In the genomic region with DNA sequence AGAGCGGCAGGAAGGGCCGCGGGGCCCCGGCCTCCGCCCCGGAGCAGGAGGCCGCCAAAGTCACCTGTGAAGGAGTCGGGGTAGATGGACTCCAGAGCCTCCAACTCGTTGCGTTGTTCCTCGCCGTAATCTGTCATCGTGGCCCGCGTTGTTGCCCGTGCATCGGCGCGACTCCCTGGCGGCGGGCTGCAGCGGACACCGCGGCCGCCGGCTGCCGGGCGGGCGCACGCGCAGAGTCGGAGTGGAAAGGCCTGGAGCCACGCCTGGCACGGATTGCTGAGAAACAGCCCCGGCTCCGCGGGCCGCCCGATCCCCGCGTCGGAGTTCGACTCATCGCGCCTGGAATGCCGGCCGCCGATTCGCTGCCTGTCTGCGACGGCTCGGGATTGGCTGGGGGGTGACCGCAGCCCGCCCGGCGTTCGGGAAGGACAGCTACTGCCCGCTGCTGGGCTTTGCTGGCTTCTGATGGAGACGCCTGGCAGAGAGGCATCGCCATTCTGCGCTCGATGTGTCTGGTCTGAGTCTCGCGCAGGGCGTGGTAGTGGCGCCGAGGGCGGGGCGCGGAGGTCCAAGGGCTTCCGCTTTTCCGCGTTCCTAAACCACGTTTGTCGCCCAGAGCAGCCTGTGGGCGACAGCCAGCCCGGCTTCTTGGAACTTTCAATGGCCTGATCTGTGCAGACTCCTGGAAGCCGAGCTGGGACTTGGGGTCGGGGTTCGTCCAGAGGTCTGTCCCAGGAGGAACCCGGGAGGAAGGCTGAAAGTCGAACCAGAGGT, we compare ENCODE assay signal across 8 mouse cellular contexts. TPM values are rescaled to one million over a fixed set of nuclear protein-coding genes. Genes with fewer than 3 reads are reported as not detected.
DNase-seq lines count a peak whose midpoint lies in the region; ATAC-seq and TF ChIP-seq lines count a peak whose summit lies in the region.

A gene (minus strand): TSS at position 323 of the 774 bp plus-strand sequence.

- TF ChIP-seq EP300 in liver, embryonic 14.5 days (IDR thresholded peaks at IDR 0.05; ENCODE audit: low read depth) = no peak
- TF ChIP-seq EP300 in stomach, postnatal 0 days (optimal IDR thresholded peaks at IDR 0.05) = no peak

- H3K9me3 ChIP-seq in forebrain, embryonic 10.5 days = no peaks in the 10 kb centered on the region
- H3K9me3 ChIP-seq in heart, embryonic 15.5 days (replicated peaks) = no peaks in the 10 kb centered on the region
- no peaks in the 10 kb centered on the region for H3K9me3 ChIP-seq in liver, embryonic 14.5 days (ENCODE audit: control insufficient read depth, low read length)
- H3K9me3 ChIP-seq in neural tube, embryonic 11.5 days (ENCODE audit: control insufficient read depth, low read length) = no peaks in the 10 kb centered on the region
- no peaks in the 10 kb centered on the region for H3K9me3 ChIP-seq in stomach, postnatal 0 days (ENCODE audit: control insufficient read depth, low read length)

- H3K27ac ChIP-seq in forebrain, embryonic 10.5 days = peak within 1 kb of the TSS; percentile 94
- peak within 1 kb of the TSS; percentile 98 for H3K27ac ChIP-seq in heart, embryonic 15.5 days
- peak within 1 kb of the TSS; percentile 89 for H3K27ac ChIP-seq in liver, embryonic 14.5 days
- peak within 1 kb of the TSS; percentile 82 for H3K27ac ChIP-seq in neural tube, embryonic 11.5 days (ENCODE audit: low read depth, low read length)
- peak within 1 kb of the TSS; percentile 94 for H3K27ac ChIP-seq in stomach, postnatal 0 days (replicated peaks)

- peak; percentile 51 for TF ChIP-seq CTCF in liver, embryonic 14.5 days (IDR thresholded peaks at IDR 0.05; ENCODE audit: low read depth)
- peak; percentile 54 for TF ChIP-seq CTCF in stomach, postnatal 0 days (IDR thresholded peaks at IDR 0.05; ENCODE audit: low read depth)

- peaks cover 24% of the 10 kb centered on the region for H3K4me1 ChIP-seq in forebrain, embryonic 10.5 days
- peaks cover 20% of the 10 kb centered on the region for H3K4me1 ChIP-seq in heart, embryonic 15.5 days (replicated peaks)
- peaks cover 9 to 19% of the 10 kb centered on the region in 2 experiments for H3K4me1 ChIP-seq in liver, embryonic 14.5 days (replicated peaks; ENCODE audit: control insufficient read depth in 2 of 2, insufficient read depth in 2 of 2, low read length in 1 of 2)
- peaks cover 8% of the 10 kb centered on the region for H3K4me1 ChIP-seq in neural tube, embryonic 11.5 days (ENCODE audit: control insufficient read depth, insufficient read depth, low read length)
- H3K4me1 ChIP-seq in stomach, postnatal 0 days (replicated peaks; ENCODE audit: control insufficient read depth, insufficient read depth) = 0 out of 2 replicates have a peak, but pooled peaks cover 2% of the 10 kb centered on the region

- no peaks in the 10 kb centered on the region for H3K27me3 ChIP-seq in forebrain, embryonic 10.5 days (ENCODE audit: poor library complexity, severe bottlenecking)
- no peaks in the 10 kb centered on the region for H3K27me3 ChIP-seq in heart, embryonic 15.5 days
- no peaks in the 10 kb centered on the region for H3K27me3 ChIP-seq in liver, embryonic 14.5 days (ENCODE audit: control insufficient read depth, insufficient read depth, low read length)
- H3K27me3 ChIP-seq in neural tube, embryonic 11.5 days (ENCODE audit: control insufficient read depth, insufficient read depth, low read length) = no peaks in the 10 kb centered on the region
- H3K27me3 ChIP-seq in stomach, postnatal 0 days (ENCODE audit: control insufficient read depth, insufficient read depth, low read length) = no peaks in the 10 kb centered on the region

- peak within 1 kb of the TSS; percentile 89 for H3K9ac ChIP-seq in heart, embryonic 15.5 days
- peak within 1 kb of the TSS; percentile 77 for H3K9ac ChIP-seq in liver, embryonic 14.5 days (replicated peaks)
- peak within 1 kb of the TSS; percentile 82 for H3K9ac ChIP-seq in neural tube, embryonic 11.5 days (ENCODE audit: low read length)
- peak within 1 kb of the TSS; percentile 79 for H3K9ac ChIP-seq in stomach, postnatal 0 days (ENCODE audit: low read length)

- under 1% methylated on average over 82 of the region's 82 CpGs for WGBS in forebrain, embryonic 10.5 days
- under 1% methylated on average over 82 of the region's 82 CpGs for WGBS in heart, embryonic 15.5 days
- under 1% methylated on average over 82 of the region's 82 CpGs for WGBS in liver, embryonic 14.5 days (ENCODE audit: insufficient replicate concordance)
- under 1% methylated on average over 79 of the region's 82 CpGs for WGBS in neural tube, embryonic 11.5 days
- under 1% methylated on average over 78 of the region's 82 CpGs for WGBS in stomach, postnatal 0 days

- H3K4me2 ChIP-seq in heart, embryonic 15.5 days = peak within 1 kb of the TSS; percentile 83
- peak within 1 kb of the TSS; percentile 86 for H3K4me2 ChIP-seq in liver, embryonic 14.5 days (ENCODE audit: low read depth)
- H3K4me2 ChIP-seq in neural tube, embryonic 11.5 days (ENCODE audit: low read depth) = peak within 1 kb of the TSS; percentile 31
- peak within 1 kb of the TSS; percentile 82 for H3K4me2 ChIP-seq in stomach, postnatal 0 days (replicated peaks; ENCODE audit: low read depth)

- peaks cover 12% of the 10 kb centered on the region; the same call in 1 of the 2 replicates for H3K36me3 ChIP-seq in forebrain, embryonic 10.5 days (replicated peaks)
- H3K36me3 ChIP-seq in heart, embryonic 15.5 days = no peaks in the 10 kb centered on the region
- H3K36me3 ChIP-seq in liver, embryonic 14.5 days (replicated peaks; ENCODE audit: control insufficient read depth, insufficient read depth, low read depth) = no peaks in the 10 kb centered on the region; the same call in 1 of the 2 replicates
- H3K36me3 ChIP-seq in neural tube, embryonic 11.5 days (ENCODE audit: control insufficient read depth, insufficient read depth, low read length) = no peaks in the 10 kb centered on the region
- no peaks in the 10 kb centered on the region for H3K36me3 ChIP-seq in stomach, postnatal 0 days (ENCODE audit: control insufficient read depth, insufficient read depth, low read length)

- H3K4me3 ChIP-seq in forebrain, embryonic 10.5 days = peak within 1 kb of the TSS; percentile 93
- H3K4me3 ChIP-seq in heart, embryonic 15.5 days = peak within 1 kb of the TSS; percentile 90
- peak within 1 kb of the TSS; percentile 80 to 87 for H3K4me3 ChIP-seq in liver, embryonic 14.5 days (ENCODE audit: insufficient read depth in 1 of 2, low read depth in 2 of 2, low read length in 2 of 2)
- peak within 1 kb of the TSS; percentile 76 for H3K4me3 ChIP-seq in neural tube, embryonic 11.5 days (ENCODE audit: low read depth, low read length)
- peak within 1 kb of the TSS; percentile 84 for H3K4me3 ChIP-seq in stomach, postnatal 0 days (ENCODE audit: low read depth, low read length)

- DNase-seq in CD8-positive naive resting alpha-beta T cell, adult 2 months (ENCODE audit: low read depth in 2 of 2, low spot score in 2 of 2) = peak; percentile 95
- peak; percentile 84 for DNase-seq in c-Kit-positive CD71-negative TER-119-negative erythroid progenitor cells, embryonic 14.5 days (ENCODE audit: low read depth)
- peak; percentile 98 for DNase-seq in forebrain, embryonic 10.5 days (ENCODE audit: extremely low spot score, low spot score)
- DNase-seq in kidney, postnatal 25 days = peak; percentile 97 to 99
- DNase-seq in liver, embryonic 14.5 days (ENCODE audit: low read depth in 3 of 3, low spot score in 3 of 3) = peak; percentile 91 to 92 (median 91)
- peak; percentile 98 for DNase-seq in neural tube, embryonic 11.5 days (ENCODE audit: low spot score)
- peak; percentile 99 for DNase-seq in stomach, postnatal 0 days (ENCODE audit: low spot score)

- ATAC-seq in heart, embryonic 15.5 days (replicated peaks; ENCODE audit: insufficient number of reproducible peaks, insufficient read depth, low FRiP score, low read depth) = peak; percentile 99
- ATAC-seq in liver, embryonic 14.5 days (ENCODE audit: insufficient read depth) = peak; percentile 98
- ATAC-seq in neural tube, embryonic 11.5 days (ENCODE audit: insufficient read depth, low FRiP score, low TSS enrichment) = peak; percentile 100
- peak; percentile 100 for ATAC-seq in stomach, postnatal 0 days (ENCODE audit: low FRiP score, low TSS enrichment)

RNA-seq across cellular contexts. Expression of the gene that starts here (rescaled TPM):
- polyA plus RNA-seq in forebrain, embryonic 10.5 days (2016; fragmentation: Nextera tagmentation; extraction: Ambion mirVana) = 143 and 155 TPM in 2 replicates
- 79.4 and 100 TPM in 2 replicates for polyA plus RNA-seq in heart, embryonic 15.5 days (2015; fragmentation: Nextera tagmentation; extraction: Ambion mirVana)
- polyA plus RNA-seq in liver, embryonic 14.5 days (2012; rRNA removed) = 15.7 and 30.7 TPM in 2 replicates
- 47.6 and 49.6 TPM in 2 replicates for polyA plus RNA-seq in liver, embryonic 14.5 days (2014; fragmentation: Nextera tagmentation; extraction: Ambion mirVana)
- polyA plus RNA-seq in neural tube, embryonic 11.5 days (2014; fragmentation: Nextera tagmentation; extraction: Ambion mirVana) = 147 and 150 TPM in 2 replicates
- polyA plus RNA-seq in stomach, postnatal 0 days (2015; fragmentation: Nextera tagmentation; extraction: Ambion mirVana) = 104 and 109 TPM in 2 replicates

Comparison
In these comparisons a context has a peak if more than half of its experiments do, and no peak if none do; other contexts are left out.
1. Peak in every context shown above with its lines: DNase-seq, ATAC-seq, H3K4me3 ChIP-seq and H3K27ac ChIP-seq.
2. H3K4me2 ChIP-seq: peak in every context shown above with its lines; median percentile 86 in liver, embryonic 14.5 days; 83 in heart, embryonic 15.5 days; 82 in stomach, postnatal 0 days; 31 in neural tube, embryonic 11.5 days.